Mouse (Mus musculus): ENCODE data around the gene Igf1r. TPM values are rescaled to one million over a fixed set of nuclear protein-coding genes. Genes with fewer than 3 reads are reported as not detected.

Igf1r gene
- polyA plus RNA-seq, 1 experiment from 2014 or later = 28.5 TPM

- WGBS = 42% methylated on average over 7 of the region's 7 CpGs
- H3K27ac ChIP-seq (ENCODE audit: low read depth, low read length) = no peak overlapping the region
- H3K9me3 ChIP-seq (ENCODE audit: control insufficient read depth, low read length) = no peaks in the 10 kb centered on the region
- ATAC-seq (ENCODE audit: low read depth) = no peak
- H3K27me3 ChIP-seq (ENCODE audit: control insufficient read depth, insufficient read depth, low read length) = no peaks in the 10 kb centered on the region
- no peak overlapping the region for H3K4me3 ChIP-seq (ENCODE audit: low read depth, low read length)
- no peak overlapping the region for H3K4me2 ChIP-seq (ENCODE audit: low read depth, low read length)
- no peaks in the 10 kb centered on the region for H3K36me3 ChIP-seq (ENCODE audit: control insufficient read depth, insufficient read depth, low read length)
- H3K9ac ChIP-seq (replicated peaks; ENCODE audit: low read depth, low read length) = no peak overlapping the region
- H3K4me1 ChIP-seq (ENCODE audit: control insufficient read depth, insufficient read depth, low read length) = 0 out of 2 replicates have a peak, but pooled peaks cover 5% of the 10 kb centered on the region
Measured at GRCm38 (mm10) chr7:68010168-68010567, 57.5 kb downstream of the Igf1r start.

- no peaks in the 10 kb centered on the region for H3K36me3 ChIP-seq (ENCODE audit: control insufficient read depth, insufficient read depth, low read length)
- no peak overlapping the region for H3K9ac ChIP-seq (replicated peaks; ENCODE audit: low read depth, low read length)
- no peak overlapping the region for H3K4me3 ChIP-seq (ENCODE audit: low read depth, low read length)
- no peak overlapping the region for H3K4me2 ChIP-seq (ENCODE audit: low read depth, low read length)
- no peaks in the 10 kb centered on the region for H3K9me3 ChIP-seq (ENCODE audit: control insufficient read depth, low read length)
- 85% methylated on average over 3 of the region's 3 CpGs for WGBS
- no peak overlapping the region for H3K27ac ChIP-seq (ENCODE audit: low read depth, low read length)
- ATAC-seq (ENCODE audit: low read depth) = no peak
- H3K4me1 ChIP-seq (ENCODE audit: control insufficient read depth, insufficient read depth, low read length) = 0 out of 2 replicates have a peak, but pooled peaks cover 5% of the 10 kb centered on the region
- H3K27me3 ChIP-seq (ENCODE audit: control insufficient read depth, insufficient read depth, low read length) = no peaks in the 10 kb centered on the region
Measured at GRCm38 (mm10) chr7:68010802-68011201, 58.2 kb downstream of the Igf1r start.

GRCm38 (mm10) chr7:68011385-68012122 lies 58.9 kb downstream of the Igf1r start:
- Histone ChIP-seq H3K4me3 (ENCODE audit: low read depth, low read length) (no peak overlapping the region), H3K9ac (replicated peaks; ENCODE audit: low read depth, low read length) (no peak overlapping the region), H3K9me3 (ENCODE audit: control insufficient read depth, low read length) (no peaks in the 10 kb centered on the region), H3K27me3 (ENCODE audit: control insufficient read depth, insufficient read depth, low read length) (no peaks in the 10 kb centered on the region), H3K36me3 (ENCODE audit: control insufficient read depth, insufficient read depth, low read length) (no peaks in the 10 kb centered on the region), H3K4me1 (ENCODE audit: control insufficient read depth, insufficient read depth, low read length) (0 out of 2 replicates have a peak, but pooled peaks cover 5% of the 10 kb centered on the region), H3K27ac (ENCODE audit: low read depth, low read length) (no peak overlapping the region), H3K4me2 (ENCODE audit: low read depth, low read length) (no peak overlapping the region)
- whole genome bisulfite sequencing = 77% methylated on average over 13 of the region's 13 CpGs
- no peak for ATAC-seq (ENCODE audit: low read depth)

GRCm38 (mm10) chr7:68012123-68012474 lies 59.5 kb downstream of the Igf1r start:
- Histone ChIP-seq H3K27ac (ENCODE audit: low read depth, low read length) (no peak overlapping the region), H3K9ac (replicated peaks; ENCODE audit: low read depth, low read length) (no peak overlapping the region), H3K9me3 (ENCODE audit: control insufficient read depth, low read length) (no peaks in the 10 kb centered on the region), H3K4me3 (ENCODE audit: low read depth, low read length) (no peak overlapping the region), H3K36me3 (ENCODE audit: control insufficient read depth, insufficient read depth, low read length) (no peaks in the 10 kb centered on the region), H3K4me2 (ENCODE audit: low read depth, low read length) (no peak overlapping the region), H3K4me1 (ENCODE audit: control insufficient read depth, insufficient read depth, low read length) (0 out of 2 replicates have a peak, but pooled peaks cover 5% of the 10 kb centered on the region), H3K27me3 (ENCODE audit: control insufficient read depth, insufficient read depth, low read length) (no peaks in the 10 kb centered on the region)
- no peak for ATAC-seq (ENCODE audit: low read depth)
- 61% methylated on average over 6 of the region's 6 CpGs for WGBS

- H3K36me3 ChIP-seq (ENCODE audit: control insufficient read depth, insufficient read depth, low read length) = no peaks in the 10 kb centered on the region
- H3K27me3 ChIP-seq (ENCODE audit: control insufficient read depth, insufficient read depth, low read length) = no peaks in the 10 kb centered on the region
- no peaks in the 10 kb centered on the region for H3K9me3 ChIP-seq (ENCODE audit: control insufficient read depth, low read length)
- ATAC-seq (ENCODE audit: low read depth) = no peak
- H3K4me3 ChIP-seq (ENCODE audit: low read depth, low read length) = no peak overlapping the region
- H3K27ac ChIP-seq (ENCODE audit: low read depth, low read length) = no peak overlapping the region
- 77% methylated on average over 3 of the region's 3 CpGs for WGBS
- no peak overlapping the region for H3K4me2 ChIP-seq (ENCODE audit: low read depth, low read length)
- H3K9ac ChIP-seq (replicated peaks; ENCODE audit: low read depth, low read length) = no peak overlapping the region
- H3K4me1 ChIP-seq (ENCODE audit: control insufficient read depth, insufficient read depth, low read length) = peaks cover 5% of the 10 kb centered on the region; the same call in 1 of the 2 replicates
Measured at GRCm38 (mm10) chr7:68014495-68014894, 61.9 kb downstream of the Igf1r start.

- Histone ChIP-seq H3K27me3 (ENCODE audit: control insufficient read depth, insufficient read depth, low read length) (no peaks in the 10 kb centered on the region), H3K4me2 (ENCODE audit: low read depth, low read length) (no peak overlapping the region), H3K4me1 (ENCODE audit: control insufficient read depth, insufficient read depth, low read length) (peaks cover 5% of the 10 kb centered on the region; the same call in 1 of the 2 replicates), H3K4me3 (ENCODE audit: low read depth, low read length) (no peak overlapping the region), H3K27ac (ENCODE audit: low read depth, low read length) (no peak overlapping the region), H3K36me3 (ENCODE audit: control insufficient read depth, insufficient read depth, low read length) (no peaks in the 10 kb centered on the region), H3K9me3 (ENCODE audit: control insufficient read depth, low read length) (no peaks in the 10 kb centered on the region), H3K9ac (replicated peaks; ENCODE audit: low read depth, low read length) (no peak overlapping the region)
- ATAC-seq (ENCODE audit: low read depth) = no peak
- 100% methylated on average over 3 of the region's 3 CpGs for WGBS
Measured at GRCm38 (mm10) chr7:68015404-68015803, 62.8 kb downstream of the Igf1r start.

GRCm38 (mm10) chr7:68018038-68018437 lies 65.4 kb downstream of the Igf1r start:
- H3K4me3 ChIP-seq (ENCODE audit: low read depth, low read length) = no peak overlapping the region
- WGBS = 86% methylated on average over 4 of the region's 4 CpGs
- H3K9ac ChIP-seq (replicated peaks; ENCODE audit: low read depth, low read length) = no peak overlapping the region

GRCm38 (mm10) chr7:68020556-68020955 lies 67.9 kb downstream of the Igf1r start:
- no peak overlapping the region for H3K9ac ChIP-seq (replicated peaks; ENCODE audit: low read depth, low read length)

More at GRCm38 (mm10) chr7:68018038-68018437, 65.4 kb downstream of the Igf1r start:
- Histone ChIP-seq H3K9me3 (ENCODE audit: control insufficient read depth, low read length) (no peaks in the 10 kb centered on the region), H3K4me1 (ENCODE audit: control insufficient read depth, insufficient read depth, low read length) (no peaks in the 10 kb centered on the region; the same call in 1 of the 2 replicates), H3K27me3 (ENCODE audit: control insufficient read depth, insufficient read depth, low read length) (no peaks in the 10 kb centered on the region), H3K27ac (ENCODE audit: low read depth, low read length) (no peak overlapping the region), H3K36me3 (ENCODE audit: control insufficient read depth, insufficient read depth, low read length) (no peaks in the 10 kb centered on the region), H3K4me2 (ENCODE audit: low read depth, low read length) (no peak overlapping the region)
- no peak for ATAC-seq (ENCODE audit: low read depth)

GRCm38 (mm10) chr7:68021741-68022140 lies 69.1 kb downstream of the Igf1r start:
- Histone ChIP-seq H3K9me3 (ENCODE audit: control insufficient read depth, low read length) (no peaks in the 10 kb centered on the region), H3K4me3 (ENCODE audit: low read depth, low read length) (no peak overlapping the region), H3K4me1 (ENCODE audit: control insufficient read depth, insufficient read depth, low read length) (peaks cover 7% of the 10 kb centered on the region; the same call in 1 of the 2 replicates), H3K4me2 (ENCODE audit: low read depth, low read length) (no peak overlapping the region), H3K27me3 (ENCODE audit: control insufficient read depth, insufficient read depth, low read length) (no peaks in the 10 kb centered on the region), H3K27ac (ENCODE audit: low read depth, low read length) (no peak overlapping the region), H3K9ac (replicated peaks; ENCODE audit: low read depth, low read length) (no peak overlapping the region), H3K36me3 (ENCODE audit: control insufficient read depth, insufficient read depth, low read length) (no peaks in the 10 kb centered on the region)
- 82% methylated on average over 2 of the region's 2 CpGs for WGBS
- ATAC-seq (ENCODE audit: low read depth) = no peak

More at GRCm38 (mm10) chr7:68020556-68020955, 67.9 kb downstream of the Igf1r start:
- no peak overlapping the region for H3K4me3 ChIP-seq (ENCODE audit: low read depth, low read length)
- H3K9me3 ChIP-seq (ENCODE audit: control insufficient read depth, low read length) = no peaks in the 10 kb centered on the region
- no peak for ATAC-seq (ENCODE audit: low read depth)
- H3K27ac ChIP-seq (ENCODE audit: low read depth, low read length) = no peak overlapping the region
- H3K36me3 ChIP-seq (ENCODE audit: control insufficient read depth, insufficient read depth, low read length) = no peaks in the 10 kb centered on the region
- WGBS = 69% methylated on average over 2 of the region's 2 CpGs
- peaks cover 5% of the 10 kb centered on the region; the same call in 1 of the 2 replicates for H3K4me1 ChIP-seq (ENCODE audit: control insufficient read depth, insufficient read depth, low read length)
- H3K27me3 ChIP-seq (ENCODE audit: control insufficient read depth, insufficient read depth, low read length) = no peaks in the 10 kb centered on the region
- no peak overlapping the region for H3K4me2 ChIP-seq (ENCODE audit: low read depth, low read length)

All from neural tube, embryonic 14.5 days (tissue).